Mouse (Mus musculus): Measurements from ENCODE around the gene Ddi1. TPM values are rescaled to one million over a fixed set of nuclear protein-coding genes. Genes with fewer than 3 reads are reported as not detected.

The Ddi1 gene
- polyA plus RNA-seq (2014; fragmentation: Illumina TruSeq; extraction: RNeasy Lipid Tissue Mini Kit (QIAGEN cat#74804); ENCODE audit: low read depth, low replicate concordance): not detected

GRCm38 (mm10) chr9:6269796-6270280 is at the start of gene Ddi1:
TSS of gene Ddi1 (minus strand) at chr9:6269846.

Other genes starting within 250 kb of the Ddi1 start
- gene Pdgfd, start 101.3 kb downstream of the Ddi1 start, polyA plus RNA-seq (2014; fragmentation: Illumina TruSeq; extraction: RNeasy Lipid Tissue Mini Kit (QIAGEN cat#74804); ENCODE audit: low read depth, low replicate concordance): 3.7 TPM